Mouse (Mus musculus) myocyte (in vitro differentiated cells): ENCODE measurements around the gene Mgll. TPM values are rescaled to one million over a fixed set of nuclear protein-coding genes. Genes with fewer than 3 reads are reported as not detected.

Source experiments
- H3K27me3 ChIP-seq: one replicate; pipeline ENCODE4 v1.6.1; 2011; ENCODE audit not compliant: control insufficient read depth, insufficient read depth, insufficient read length
- H3K36me3 ChIP-seq: one replicate; pipeline ENCODE4 v1.6.1; 2011; ENCODE audit not compliant: control insufficient read depth, insufficient read depth
- H3K4me2 ChIP-seq: one replicate; pipeline ENCODE4 v1.6.1; 2011; ENCODE audit warnings: low read depth, control low read depth
- H3K4me3 ChIP-seq: one replicate; pipeline ENCODE4 v1.5.1; 2011; ENCODE audit warnings: mild to moderate bottlenecking, control low read depth, moderate library complexity
- H3K79me2 ChIP-seq: one replicate; pipeline ENCODE4 v1.6.1; 2011; ENCODE audit not compliant: control insufficient read depth, insufficient read depth
- H3ac ChIP-seq: one replicate; pipeline ENCODE4 v1.6.1; 2011; ENCODE audit not compliant: control insufficient read depth, insufficient read length
- CEBPB ChIP-seq: IDR thresholded peaks from 2 replicates; pipeline ENCODE4 v1.6.1; 2011; ENCODE audit warnings: mild to moderate bottlenecking, moderate library complexity; ENCODE audit not compliant: poor library complexity, insufficient read depth, severe bottlenecking
- E2F4 ChIP-seq: IDR thresholded peaks from one replicate; pipeline ENCODE4 v1.6.1; 2011; ENCODE audit warnings: mild to moderate bottlenecking, control low read depth, moderate library complexity; ENCODE audit not compliant: insufficient read depth
- MAX ChIP-seq: IDR thresholded peaks from one replicate; pipeline ENCODE4 v1.6.1; 2011; ENCODE audit warnings: low read depth, mild to moderate bottlenecking, control low read depth
- MYOD1 ChIP-seq, 3 experiments: IDR thresholded peaks; one replicate each; pipeline ENCODE4 v1.6.1; 2011; ENCODE audit warnings: control low read depth in 2 of 3, low read depth in 2 of 3, mild to moderate bottlenecking in 2 of 3, moderate library complexity in 1 of 3; ENCODE audit not compliant: insufficient read length in 2 of 3, control insufficient read depth in 1 of 3
- MYOG ChIP-seq, 3 experiments: IDR thresholded peaks; one replicate each; pipeline ENCODE4 v1.6.1; 2011; ENCODE audit warnings: control low read depth in 2 of 3, low read depth in 2 of 3, mild to moderate bottlenecking in 2 of 3; ENCODE audit not compliant: insufficient read length in 2 of 3, control insufficient read depth in 1 of 3, insufficient read depth in 1 of 3
- POLR2A ChIP-seq: IDR thresholded peaks from one replicate; pipeline ENCODE4 v1.6.1; 2011; ENCODE audit warnings: low read depth, mild to moderate bottlenecking, control low read depth, moderate library complexity; ENCODE audit not compliant: insufficient read length
- POLR2AphosphoS2 ChIP-seq: IDR thresholded peaks from one replicate; pipeline ENCODE4 v1.6.1; 2011; ENCODE audit warnings: low read depth, control low read depth; ENCODE audit not compliant: insufficient read length
- REST ChIP-seq: IDR thresholded peaks from one replicate; pipeline ENCODE4 v1.6.1; 2011; ENCODE audit warnings: mild to moderate bottlenecking, control low read depth, moderate library complexity; ENCODE audit not compliant: insufficient read depth, insufficient read length
- SRF ChIP-seq: IDR thresholded peaks from one replicate; pipeline ENCODE4 v1.6.1; 2011; ENCODE audit warnings: low read depth; ENCODE audit not compliant: control insufficient read depth, insufficient read length
- TCF12 ChIP-seq: IDR thresholded peaks from one replicate; pipeline ENCODE4 v1.6.1; 2011; ENCODE audit warnings: mild to moderate bottlenecking, control low read depth; ENCODE audit not compliant: poor library complexity, insufficient read depth, severe bottlenecking
- TCF3 ChIP-seq: IDR thresholded peaks from one replicate; pipeline ENCODE4 v1.6.1; 2011; ENCODE audit warnings: low read depth, control low read depth; ENCODE audit not compliant: insufficient read length
- USF1 ChIP-seq: IDR thresholded peaks from one replicate; pipeline ENCODE4 v1.6.1; 2011; ENCODE audit warnings: low read depth, mild to moderate bottlenecking, control low read depth, moderate library complexity
- polyA plus RNA-seq: library from polyadenylated mRNA; unstranded; fragments of >200 nt; fragmentation: generic; extraction: Trizol; gene quantifications from one replicate; pipeline ENCODE4 v1.2.1, GENCODE M21; 2012; ENCODE audit warnings: missing spikeins

Gene Mgll
- polyA plus RNA-seq, 1 experiment: 4.7 TPM

GRCm38 (mm10) chr6:88788219-88788618 lies 64.0 kb downstream of the Mgll start:
- Histone ChIP-seq H3K27me3 (no peaks in the 10 kb centered on the region), H3K4me2 (no peak overlapping the region), H3ac (no peak overlapping the region), H3K4me3 (no peak overlapping the region), H3K36me3 (no peaks in the 10 kb centered on the region), H3K79me2 (no peaks in the 10 kb centered on the region)
- TF ChIP-seq CEBPB (no peak), REST (no peak), POLR2AphosphoS2 (no peak), MYOD1 (IDR thresholded peaks at IDR 0.05; ENCODE audit: control insufficient read depth in 1 of 3, insufficient read length in 2 of 3, low read depth in 2 of 3) (no peak), SRF (no peak), USF1 (no peak), TCF12 (no peak), MYOG (IDR thresholded peaks at IDR 0.05; ENCODE audit: control insufficient read depth in 1 of 3, insufficient read depth in 1 of 3, insufficient read length in 2 of 3, low read depth in 2 of 3) (no peak), E2F4 (no peak), MAX (no peak), POLR2A (no peak), TCF3 (no peak)

DNA sequence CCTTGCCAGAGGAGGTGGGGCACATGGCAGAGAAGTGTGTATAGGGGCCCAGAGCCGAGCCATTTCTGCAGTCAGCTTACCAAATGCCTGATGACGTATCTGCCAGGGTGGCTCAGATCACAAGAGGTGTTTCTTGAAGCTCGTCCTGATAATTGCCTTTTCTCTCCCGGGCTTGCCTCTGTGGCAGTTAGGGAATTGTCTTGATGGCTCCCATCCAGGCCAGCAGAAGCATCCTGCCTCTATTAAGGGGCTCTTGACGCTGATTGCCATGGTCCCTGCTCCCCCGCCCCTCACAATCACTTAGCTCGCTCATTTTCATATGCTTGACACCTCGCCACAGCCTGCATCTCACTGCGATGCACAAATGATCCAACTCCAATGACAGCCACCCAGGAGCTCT lies 67.1 kb downstream of the Mgll start:
- no peak overlapping the region for H3ac ChIP-seq
- no peak overlapping the region for H3K4me2 ChIP-seq
- no peaks in the 10 kb centered on the region for H3K79me2 ChIP-seq
- H3K4me3 ChIP-seq: no peak overlapping the region
- no peak for TF ChIP-seq TCF12
- TF ChIP-seq MYOG (IDR thresholded peaks at IDR 0.05; ENCODE audit: control insufficient read depth in 1 of 3, insufficient read depth in 1 of 3, insufficient read length in 2 of 3, low read depth in 2 of 3): no peak
- no peak for TF ChIP-seq USF1
- no peak for TF ChIP-seq POLR2A
- TF ChIP-seq E2F4: no peak
- TF ChIP-seq TCF3: no peak
- no peak for TF ChIP-seq POLR2AphosphoS2
- no peak for TF ChIP-seq MYOD1 (IDR thresholded peaks at IDR 0.05; ENCODE audit: control insufficient read depth in 1 of 3, insufficient read length in 2 of 3, low read depth in 2 of 3)
- no peak for TF ChIP-seq REST
- no peak for TF ChIP-seq CEBPB
- no peak for TF ChIP-seq SRF
- no peak for TF ChIP-seq MAX
- H3K36me3 ChIP-seq: no peaks in the 10 kb centered on the region
- H3K27me3 ChIP-seq: no peaks in the 10 kb centered on the region

DNA sequence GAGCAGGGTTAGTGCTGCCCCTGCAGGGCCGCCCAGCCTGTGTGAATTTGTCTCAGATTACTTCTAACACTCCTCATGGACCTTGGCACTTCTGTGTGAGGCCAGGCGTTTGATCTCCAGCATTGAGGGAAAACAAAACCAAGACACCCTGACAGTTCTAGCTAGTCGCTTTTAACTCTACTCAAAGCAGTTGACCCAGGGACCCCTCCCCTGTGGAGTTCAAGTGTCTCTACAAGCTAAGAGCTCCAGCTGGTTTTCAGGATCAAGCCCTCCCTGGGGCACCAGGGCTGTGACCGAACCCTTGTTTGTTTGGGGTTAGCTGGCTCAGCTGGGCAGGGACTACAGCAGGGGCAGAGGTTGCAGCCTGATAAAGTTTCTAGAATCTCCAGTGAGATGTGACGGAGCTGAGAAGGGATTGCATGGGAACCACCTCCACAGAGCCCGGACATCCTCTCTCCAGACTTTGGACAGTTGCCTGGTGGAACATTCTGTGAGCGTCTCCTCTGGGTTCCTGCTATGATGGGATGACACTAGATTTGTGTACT lies 68.0 kb downstream of the Mgll start:
- Histone ChIP-seq H3K79me2 (no peaks in the 10 kb centered on the region), H3K36me3 (no peaks in the 10 kb centered on the region), H3K4me3 (no peak overlapping the region), H3K27me3 (no peaks in the 10 kb centered on the region), H3ac (no peak overlapping the region), H3K4me2 (no peak overlapping the region)
- TF ChIP-seq POLR2AphosphoS2 (no peak), MAX (no peak), POLR2A (no peak), E2F4 (no peak), USF1 (no peak), SRF (no peak), CEBPB (no peak)

GRCm38 (mm10) chr6:88793243-88793642 lies 69.0 kb downstream of the Mgll start:
- no peak overlapping the region for H3ac ChIP-seq
- no peaks in the 10 kb centered on the region for H3K27me3 ChIP-seq
- no peak overlapping the region for H3K4me3 ChIP-seq
- no peak overlapping the region for H3K4me2 ChIP-seq
- no peaks in the 10 kb centered on the region for H3K36me3 ChIP-seq
- H3K79me2 ChIP-seq: no peaks in the 10 kb centered on the region
- TF ChIP-seq TCF12: no peak
- no peak for TF ChIP-seq TCF3
- TF ChIP-seq MAX: no peak
- TF ChIP-seq REST: no peak
- TF ChIP-seq E2F4: no peak
- no peak for TF ChIP-seq MYOD1 (IDR thresholded peaks at IDR 0.05; ENCODE audit: control insufficient read depth in 1 of 3, insufficient read length in 2 of 3, low read depth in 2 of 3)

- no peak overlapping the region for H3K4me3 ChIP-seq
- no peaks in the 10 kb centered on the region for H3K27me3 ChIP-seq
- no peaks in the 10 kb centered on the region for H3K79me2 ChIP-seq
- H3K4me2 ChIP-seq: no peak overlapping the region
- TF ChIP-seq TCF12 (no peak), MYOG (IDR thresholded peaks at IDR 0.05; ENCODE audit: control insufficient read depth in 1 of 3, insufficient read depth in 1 of 3, insufficient read length in 2 of 3, low read depth in 2 of 3) (no peak), CEBPB (no peak), SRF (no peak), POLR2A (no peak), MYOD1 (IDR thresholded peaks at IDR 0.05; ENCODE audit: control insufficient read depth in 1 of 3, insufficient read length in 2 of 3, low read depth in 2 of 3) (no peak), MAX (no peak), USF1 (no peak), POLR2AphosphoS2 (no peak), TCF3 (no peak), REST (no peak), E2F4 (no peak)
- no peaks in the 10 kb centered on the region for H3K36me3 ChIP-seq
- H3ac ChIP-seq: no peak overlapping the region
Observed at GRCm38 (mm10) chr6:88793872-88794271, 69.7 kb downstream of the Mgll start.
